Mouse (Mus musculus) cerebellum, adult 2 months (tissue): ENCODE measurements around the gene 1700122O11Rik. TPM values are rescaled to one million over a fixed set of nuclear protein-coding genes. Genes with fewer than 3 reads are reported as not detected.
A peak's percentile ranks its signal among the peaks of the same experiment; 100 is the strongest.

ENCODE experiments used
- DNase-seq, 2 experiments: peaks; one replicate each; pipeline ENCODE4 v3.0.0; 2021
- H3K27ac ChIP-seq: fragments of 200-500 bp; 2 replicates; pipeline ENCODE4 v1.5.1; 2012; ENCODE audit warnings: low read length, control low read depth, inconsistent platforms; ENCODE audit not compliant: insufficient read depth
- H3K27me3 ChIP-seq: fragments of 200-500 bp; 2 replicates; pipeline ENCODE4 v1.6.1; 2012; ENCODE audit warnings: inconsistent platforms, mild to moderate bottlenecking, low read length, moderate library complexity; ENCODE audit not compliant: control insufficient read depth, insufficient read depth
- H3K4me1 ChIP-seq: fragments of 200-500 bp; 2 replicates; pipeline ENCODE4 v1.6.1; 2011; ENCODE audit warnings: low read length; ENCODE audit not compliant: control insufficient read depth, insufficient read depth
- H3K4me3 ChIP-seq: fragments of 200-500 bp; replicated peaks from 2 replicates; pipeline ENCODE3; 2011; ENCODE audit warnings: mild to moderate bottlenecking, low read depth, low read length, control low read depth; ENCODE audit not compliant: insufficient read depth
- CTCF ChIP-seq: fragments of 200-500 bp; IDR thresholded peaks from 2 replicates; pipeline ENCODE4 v1.5.1; 2011; ENCODE audit warnings: low read depth, mild to moderate bottlenecking, control low read depth, low read length, moderate library complexity, borderline replicate concordance; ENCODE audit not compliant: insufficient read depth
- POLR2A ChIP-seq: fragments of 200-500 bp; IDR thresholded peaks from 2 replicates; pipeline ENCODE4 v1.6.1; 2011; ENCODE audit warnings: low read length, control low read depth, borderline replicate concordance; ENCODE audit not compliant: insufficient read depth
- WGBS: fragments of 180-500 bp; shearing (Covaris S2); methylation state at CpG from one replicate; pipeline ENCODE4 v1.1.7; 2018; 5-methylcytosine and 5-hydroxymethylcytosine counted together
- polyA plus RNA-seq: library from polyadenylated mRNA; depleted of rRNA; stranded (reverse); fragments of >200 nt; gene quantifications from 2 replicates; pipeline ENCODE4 v1.2.3, GENCODE M21; 2012; rRNA removed

Gene 1700122O11Rik
- polyA plus RNA-seq = not detected in 2 replicates

GRCm38 (mm10) chr17:48038193-48038592 lies at the start of gene 1700122O11Rik:
Gene 1700122O11Rik, minus strand, starts transcription at chr17:48038293.
- H3K4me3 ChIP-seq = no peak within 1 kb of the TSS
- TF ChIP-seq CTCF = no peak
- TF ChIP-seq POLR2A = no peak
- H3K4me1 ChIP-seq = no peaks in the 10 kb centered on the region
- H3K27me3 ChIP-seq = no peaks in the 10 kb centered on the region; the same call in 1 of the 2 replicates
- no peak for DNase-seq
- no peak within 1 kb of the TSS for H3K27ac ChIP-seq
- WGBS = 98% methylated on average over 2 of the region's 2 CpGs

GRCm38 (mm10) chr17:48080626-48081025 lies 42.5 kb upstream of the 1700122O11Rik start:
- TF ChIP-seq CTCF (no peak), POLR2A (no peak)
- no peaks in the 10 kb centered on the region for H3K27me3 ChIP-seq
- DNase-seq = no peak
- no peaks in the 10 kb centered on the region for H3K4me1 ChIP-seq
- no peak overlapping the region for H3K27ac ChIP-seq
- H3K4me3 ChIP-seq = no peak overlapping the region
- WGBS = 61% methylated on average over 3 of the region's 3 CpGs

- no peak overlapping the region for H3K27ac ChIP-seq
- TF ChIP-seq POLR2A (no peak), CTCF (no peak)
- WGBS = 46% methylated on average over 5 of the region's 5 CpGs
- no peak for DNase-seq
- no peaks in the 10 kb centered on the region for H3K27me3 ChIP-seq
- no peaks in the 10 kb centered on the region; the same call in 1 of the 2 replicates for H3K4me1 ChIP-seq
- no peak overlapping the region for H3K4me3 ChIP-seq
Observed at GRCm38 (mm10) chr17:48067729-48068128, 29.6 kb upstream of the 1700122O11Rik start.

- Histone ChIP-seq H3K4me1 (no peaks in the 10 kb centered on the region; the same call in 1 of the 2 replicates), H3K4me3 (no peak overlapping the region), H3K27me3 (no peaks in the 10 kb centered on the region), H3K27ac (no peak overlapping the region)
- no peak for DNase-seq
- TF ChIP-seq POLR2A = no peak
- TF ChIP-seq CTCF = no peak
- WGBS = 74% methylated on average over 10 of the region's 10 CpGs
Observed at GRCm38 (mm10) chr17:48067083-48067614, 29.1 kb upstream of the 1700122O11Rik start.

GRCm38 (mm10) chr17:48065081-48065501 lies 27.0 kb upstream of the 1700122O11Rik start:
- no peak for DNase-seq

GRCm38 (mm10) chr17:48064196-48064843 lies 26.2 kb upstream of the 1700122O11Rik start:
- TF ChIP-seq POLR2A = no peak
- TF ChIP-seq CTCF = no peak
- 44% methylated on average over 10 of the region's 10 CpGs for WGBS
- Histone ChIP-seq H3K27ac (no peak overlapping the region), H3K27me3 (no peaks in the 10 kb centered on the region), H3K4me3 (no peak overlapping the region), H3K4me1 (no peaks in the 10 kb centered on the region; the same call in 1 of the 2 replicates)
- no peak for DNase-seq

More at GRCm38 (mm10) chr17:48065081-48065501, 27.0 kb upstream of the 1700122O11Rik start:
- WGBS = 10% methylated on average over 5 of the region's 5 CpGs
- H3K27ac ChIP-seq = no peak overlapping the region
- TF ChIP-seq POLR2A (no peak), CTCF (no peak)
- no peak overlapping the region for H3K4me3 ChIP-seq
- no peaks in the 10 kb centered on the region; the same call in 1 of the 2 replicates for H3K4me1 ChIP-seq
- H3K27me3 ChIP-seq = no peaks in the 10 kb centered on the region

- Histone ChIP-seq H3K4me1 (no peaks in the 10 kb centered on the region), H3K27me3 (no peaks in the 10 kb centered on the region), H3K4me3 (no peak overlapping the region), H3K27ac (no peak overlapping the region)
- no peak for TF ChIP-seq CTCF
- no peak for TF ChIP-seq POLR2A
- DNase-seq = peak in 1 of 2 experiments; percentile 15
- WGBS = 7% methylated on average over 12 of the region's 12 CpGs
Observed at GRCm38 (mm10) chr17:48057382-48057781, 19.3 kb upstream of the 1700122O11Rik start.

GRCm38 (mm10) chr17:48055076-48055816 lies 17.2 kb upstream of the 1700122O11Rik start:
- H3K4me1 ChIP-seq = no peaks in the 10 kb centered on the region
- H3K27me3 ChIP-seq = no peaks in the 10 kb centered on the region
- no peak overlapping the region for H3K4me3 ChIP-seq
- TF ChIP-seq CTCF (no peak), POLR2A (no peak)
- DNase-seq = no peak
- WGBS = 44% methylated on average over 20 of the region's 20 CpGs
- no peak overlapping the region for H3K27ac ChIP-seq
